Mouse (Mus musculus): ENCODE data around the gene Hoxb9. TPM values are rescaled to one million over a fixed set of nuclear protein-coding genes. Genes with fewer than 3 reads are reported as not detected.

Gene Hoxb9
- not detected in 2 replicates for polyA plus RNA-seq (2016; fragmentation: Nextera tagmentation; extraction: Ambion mirVana)

DNA sequence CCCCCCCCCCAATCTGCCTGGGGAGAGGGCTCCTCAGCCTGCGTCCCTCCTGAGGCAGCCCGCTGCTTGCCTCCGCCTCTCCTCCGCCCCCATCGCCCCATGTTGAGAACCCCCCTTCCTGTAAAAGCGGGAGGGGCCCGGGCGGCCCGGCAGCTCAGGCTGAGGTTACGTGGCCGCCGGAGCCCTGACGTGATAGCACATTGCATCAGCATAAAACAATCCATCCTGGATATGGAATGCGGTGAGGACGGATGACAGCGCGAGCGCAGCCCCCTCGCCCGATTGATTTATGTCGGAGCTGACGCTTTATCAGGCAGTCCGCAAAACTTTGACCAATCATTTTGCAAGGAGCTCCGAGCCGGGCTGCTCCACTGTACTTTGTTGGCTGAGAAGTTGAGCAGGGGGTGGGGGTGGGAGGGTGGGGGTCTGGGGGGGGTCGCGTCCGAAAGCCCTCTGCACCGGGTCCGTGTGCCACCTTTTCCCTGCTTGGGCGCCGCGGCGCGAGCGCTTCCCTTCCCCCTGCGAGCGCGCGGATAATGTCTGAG, at the start of gene Hoxb9:
TSS of gene Hoxb9 (plus strand) at position 462 of the 545 bp plus-strand sequence.
- no peak within 1 kb of the TSS for H3K27ac ChIP-seq
- peaks cover 97% of the 10 kb centered on the region for H3K27me3 ChIP-seq
- H3K9me3 ChIP-seq: no peaks in the 10 kb centered on the region
- H3K36me3 ChIP-seq (replicated peaks): no peaks in the 10 kb centered on the region
- H3K4me3 ChIP-seq (replicated peaks): 0 out of 2 replicates have a peak within 1 kb of the TSS, but pooled peaks have one; percentile 10
- ATAC-seq (ENCODE audit: low FRiP score): no peak
- 1% methylated on average over 40 of the region's 40 CpGs for WGBS
- no peak within 1 kb of the TSS for H3K9ac ChIP-seq
- H3K4me2 ChIP-seq: no peak within 1 kb of the TSS
- peaks cover 7% of the 10 kb centered on the region; the same call in 1 of the 2 replicates for H3K4me1 ChIP-seq

DNA sequence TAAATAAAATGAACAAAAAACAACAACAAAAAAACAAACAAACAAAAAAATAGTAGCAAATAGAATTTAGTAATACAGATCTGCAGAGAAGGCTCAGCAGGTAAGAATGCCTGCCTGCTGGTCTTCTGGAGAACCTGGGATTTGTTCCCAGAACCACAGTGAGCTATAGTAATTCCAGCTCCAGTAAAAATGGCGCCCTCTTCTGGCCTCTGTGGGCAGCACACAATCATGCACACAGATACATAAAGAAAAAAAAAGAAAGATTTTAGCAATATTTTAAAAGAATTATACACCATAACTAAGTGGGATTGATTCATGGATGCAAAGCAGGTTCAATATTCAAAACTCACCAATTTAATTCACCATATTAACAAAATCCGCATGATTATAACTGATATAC, 47.4 kb upstream of the Hoxb9 start:
- Histone ChIP-seq H3K36me3 (replicated peaks) (no peaks in the 10 kb centered on the region), H3K4me2 (no peak overlapping the region), H3K9ac (no peak overlapping the region), H3K27me3 (peaks cover 25% of the 10 kb centered on the region), H3K9me3 (no peaks in the 10 kb centered on the region), H3K4me3 (replicated peaks) (no peak overlapping the region), H3K4me1 (no peaks in the 10 kb centered on the region), H3K27ac (no peak overlapping the region)
- WGBS: 40% methylated on average over 2 of the region's 2 CpGs
- no peak for ATAC-seq (ENCODE audit: low FRiP score)

DNA sequence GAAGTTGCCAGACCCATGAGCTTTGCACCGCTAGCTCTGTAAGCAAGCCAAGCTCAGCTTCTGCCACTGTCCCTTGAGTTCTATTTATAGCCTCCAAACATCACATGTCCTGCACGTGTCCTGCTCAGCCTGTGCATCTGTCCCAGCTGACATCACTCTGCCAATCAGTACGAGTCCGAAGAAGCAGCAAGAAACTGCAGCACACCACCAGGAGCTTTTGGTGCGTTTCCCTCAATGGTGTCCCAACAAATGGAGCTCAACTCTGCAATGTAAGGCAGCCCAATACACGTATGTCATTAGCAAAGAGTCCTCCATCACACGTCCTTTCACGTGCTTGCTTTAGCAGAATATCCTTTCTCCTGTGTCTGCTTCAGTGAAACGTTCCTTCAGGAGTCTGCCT, 43.6 kb upstream of the Hoxb9 start:
- H3K27me3 ChIP-seq: peaks cover 32% of the 10 kb centered on the region
- H3K4me2 ChIP-seq: no peak overlapping the region
- ATAC-seq (ENCODE audit: low FRiP score): no peak
- H3K36me3 ChIP-seq (replicated peaks): no peaks in the 10 kb centered on the region
- WGBS: 86% methylated on average over 9 of the region's 9 CpGs
- H3K27ac ChIP-seq: no peak overlapping the region
- no peaks in the 10 kb centered on the region for H3K9me3 ChIP-seq
- H3K9ac ChIP-seq: no peak overlapping the region
- H3K4me3 ChIP-seq (replicated peaks): no peak overlapping the region
- no peaks in the 10 kb centered on the region for H3K4me1 ChIP-seq

DNA sequence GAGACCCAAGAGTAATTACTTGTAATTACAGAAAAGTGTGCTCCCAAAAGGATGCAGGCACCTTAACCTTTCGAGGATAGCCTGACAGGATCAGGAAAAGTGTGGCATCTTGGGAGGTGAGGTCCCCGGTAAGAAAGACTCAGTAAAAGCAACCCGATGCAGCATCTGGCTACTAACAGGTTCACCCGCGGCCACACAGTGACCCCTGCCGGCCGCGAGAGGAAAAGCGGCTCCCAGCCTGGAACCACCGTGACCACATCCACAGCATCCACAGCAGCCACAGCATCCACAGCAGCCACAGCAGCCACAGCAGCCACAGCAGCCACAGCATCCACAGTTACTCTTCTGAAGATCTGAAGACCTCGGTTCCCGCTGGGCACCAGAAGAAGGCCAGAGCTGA, 36.4 kb upstream of the Hoxb9 start:
- Histone ChIP-seq H3K4me1 (no peaks in the 10 kb centered on the region), H3K9ac (no peak overlapping the region), H3K9me3 (no peaks in the 10 kb centered on the region), H3K27ac (no peak overlapping the region), H3K4me2 (no peak overlapping the region), H3K4me3 (replicated peaks) (no peak overlapping the region), H3K27me3 (peaks cover 63% of the 10 kb centered on the region), H3K36me3 (replicated peaks) (no peaks in the 10 kb centered on the region)
- WGBS: 3% methylated on average over 12 of the region's 12 CpGs
- ATAC-seq (ENCODE audit: low FRiP score): no peak

DNA sequence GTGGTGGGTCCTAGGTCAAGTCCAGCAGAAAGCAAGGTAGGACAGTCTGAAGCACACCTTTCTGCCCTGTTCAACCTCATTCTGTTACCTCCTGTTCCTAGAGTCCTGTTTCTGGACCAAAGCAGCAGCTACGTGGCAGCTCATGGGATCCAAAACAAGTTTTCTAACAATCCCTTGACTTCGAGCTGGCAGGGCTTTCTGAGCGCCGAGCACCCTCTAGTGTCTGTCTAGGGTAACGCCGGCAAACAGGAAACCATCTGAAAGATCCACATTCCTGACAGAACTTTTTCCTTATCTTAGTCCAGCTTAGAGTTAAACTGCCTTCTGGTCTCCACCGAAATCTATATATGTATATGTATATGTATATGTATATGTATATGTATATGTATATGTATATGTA, 31.0 kb upstream of the Hoxb9 start:
- Histone ChIP-seq H3K4me1 (no peaks in the 10 kb centered on the region), H3K27me3 (peaks cover 60% of the 10 kb centered on the region), H3K27ac (no peak overlapping the region), H3K4me3 (replicated peaks) (no peak overlapping the region), H3K9ac (no peak overlapping the region), H3K4me2 (no peak overlapping the region), H3K36me3 (replicated peaks) (no peaks in the 10 kb centered on the region), H3K9me3 (no peaks in the 10 kb centered on the region)
- WGBS: 2% methylated on average over 7 of the region's 7 CpGs
- ATAC-seq (ENCODE audit: low FRiP score): no peak

DNA sequence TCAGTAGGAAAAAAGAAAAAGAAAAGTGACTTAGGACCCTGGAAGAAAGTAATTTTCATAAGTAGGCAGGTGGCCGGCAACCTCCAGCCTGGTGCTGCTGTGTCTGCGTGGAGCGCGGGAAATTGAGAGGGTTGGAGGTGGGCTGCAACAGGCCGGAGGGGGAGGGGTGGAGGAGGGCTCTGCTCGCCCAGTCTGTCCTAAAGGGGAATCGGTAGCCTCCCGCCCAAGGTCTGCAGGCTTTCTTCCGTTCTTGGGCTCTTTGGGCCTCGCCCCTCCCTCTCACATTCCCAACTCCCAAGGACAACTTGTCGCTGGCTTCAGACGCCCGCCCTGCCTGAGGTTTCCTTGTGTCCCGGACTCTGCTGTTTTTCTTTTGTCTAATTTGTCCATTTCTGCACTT, 20.4 kb upstream of the Hoxb9 start:
- H3K4me3 ChIP-seq (replicated peaks): no peak overlapping the region
- H3K4me1 ChIP-seq: no peaks in the 10 kb centered on the region
- H3K4me2 ChIP-seq: no peak overlapping the region
- no peak overlapping the region for H3K9ac ChIP-seq
- no peaks in the 10 kb centered on the region for H3K9me3 ChIP-seq
- 0% methylated on average over 14 of the region's 14 CpGs for WGBS
- ATAC-seq (ENCODE audit: low FRiP score): no peak
- peaks cover 96% of the 10 kb centered on the region for H3K27me3 ChIP-seq
- H3K27ac ChIP-seq: no peak overlapping the region
- no peaks in the 10 kb centered on the region for H3K36me3 ChIP-seq (replicated peaks)

DNA sequence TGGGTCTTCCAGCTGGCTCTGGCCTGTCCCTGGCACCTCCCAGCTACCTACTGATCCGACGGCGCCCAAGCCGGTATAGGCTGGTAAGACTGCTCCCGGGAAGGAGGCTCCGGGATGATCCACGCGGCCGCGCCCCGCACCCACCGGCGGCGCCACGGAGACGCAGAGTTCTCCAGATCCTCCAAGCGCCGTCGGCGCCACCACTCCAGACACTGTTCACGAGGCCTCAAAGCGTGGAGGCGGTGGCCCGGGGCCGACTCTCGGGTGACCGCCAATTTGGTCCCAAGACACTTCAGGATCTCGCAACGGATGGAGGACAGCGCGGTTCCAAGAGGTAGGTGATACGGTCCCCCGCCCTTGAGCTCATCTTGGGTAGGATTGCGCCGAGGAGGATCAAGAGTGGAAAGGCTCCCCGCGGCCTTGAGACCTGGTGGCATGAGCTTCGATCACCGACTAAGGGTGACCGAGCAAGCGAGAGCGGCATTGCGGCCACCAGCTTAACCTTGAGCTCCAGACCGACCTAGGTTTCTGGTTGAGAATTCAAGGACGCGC, 19.7 kb upstream of the Hoxb9 start:
- H3K36me3 ChIP-seq (replicated peaks): no peaks in the 10 kb centered on the region
- ATAC-seq (ENCODE audit: low FRiP score): no peak
- no peak overlapping the region for H3K27ac ChIP-seq
- no peak overlapping the region for H3K9ac ChIP-seq
- under 1% methylated on average over 46 of the region's 46 CpGs for WGBS
- no peaks in the 10 kb centered on the region for H3K4me1 ChIP-seq
- no peak overlapping the region for H3K4me2 ChIP-seq
- no peaks in the 10 kb centered on the region for H3K9me3 ChIP-seq
- peaks cover 98% of the 10 kb centered on the region for H3K27me3 ChIP-seq
- H3K4me3 ChIP-seq (replicated peaks): no peak overlapping the region

DNA sequence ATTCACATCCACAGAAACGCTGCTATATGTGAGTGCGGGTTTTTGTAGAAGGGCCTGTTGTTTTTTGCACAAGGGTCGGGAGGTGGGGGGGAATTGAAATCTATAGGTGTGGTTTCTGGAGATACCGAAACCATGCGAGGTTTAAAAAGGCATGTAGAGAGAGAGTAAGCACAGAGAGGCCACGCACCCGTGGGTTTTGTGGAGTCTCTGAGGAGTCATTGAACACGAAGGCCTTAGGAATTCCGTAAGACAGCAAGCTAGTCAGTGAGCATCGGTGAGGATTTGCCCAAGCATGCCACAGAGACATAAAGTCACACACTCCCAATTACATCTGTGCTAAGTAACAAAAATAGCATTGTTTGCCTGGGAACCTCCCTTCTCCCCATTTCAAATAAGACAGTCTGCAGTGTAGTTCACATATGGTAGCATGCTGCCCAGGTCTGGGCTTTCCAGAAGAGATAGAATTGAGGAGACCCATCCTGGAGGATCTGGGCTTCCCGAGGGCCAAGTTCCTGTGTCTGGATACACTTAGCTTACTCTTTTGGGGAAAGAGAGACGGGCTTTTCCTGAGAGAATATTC, 18.6 kb upstream of the Hoxb9 start:
- Histone ChIP-seq H3K9me3 (no peaks in the 10 kb centered on the region), H3K4me1 (no peaks in the 10 kb centered on the region), H3K4me2 (no peak overlapping the region), H3K27ac (no peak overlapping the region), H3K27me3 (peaks cover 100% of the 10 kb centered on the region), H3K9ac (no peak overlapping the region), H3K36me3 (replicated peaks) (no peaks in the 10 kb centered on the region), H3K4me3 (replicated peaks) (no peak overlapping the region)
- ATAC-seq (ENCODE audit: low FRiP score): no peak
- WGBS: 2% methylated on average over 12 of the region's 12 CpGs

DNA sequence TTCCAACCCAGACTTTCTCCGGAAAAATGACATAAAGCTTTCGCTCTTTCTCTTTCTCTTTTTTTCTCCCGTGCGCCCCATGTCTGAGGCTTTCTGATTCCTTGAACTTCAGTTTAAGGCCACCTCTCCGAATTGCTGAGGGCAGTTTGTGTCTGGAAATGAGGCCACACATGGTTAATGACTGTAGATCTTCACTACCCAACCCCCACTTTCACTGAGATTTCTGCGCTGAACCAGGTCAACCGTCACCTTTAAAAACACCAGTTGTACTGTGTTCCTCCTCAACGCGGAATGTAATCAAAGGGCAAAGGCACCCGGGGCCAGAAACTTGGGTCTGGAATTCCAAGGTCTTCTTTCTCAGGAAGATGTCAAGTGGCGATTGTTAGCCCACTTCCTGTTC, 17.0 kb upstream of the Hoxb9 start:
- Histone ChIP-seq H3K4me1 (no peaks in the 10 kb centered on the region), H3K27me3 (peaks cover 100% of the 10 kb centered on the region), H3K36me3 (replicated peaks) (no peaks in the 10 kb centered on the region), H3K4me3 (replicated peaks) (no peak overlapping the region), H3K9ac (no peak overlapping the region), H3K4me2 (no peak overlapping the region), H3K9me3 (no peaks in the 10 kb centered on the region), H3K27ac (no peak overlapping the region)
- 3% methylated on average over 11 of the region's 11 CpGs for WGBS
- ATAC-seq (ENCODE audit: low FRiP score): no peak

DNA sequence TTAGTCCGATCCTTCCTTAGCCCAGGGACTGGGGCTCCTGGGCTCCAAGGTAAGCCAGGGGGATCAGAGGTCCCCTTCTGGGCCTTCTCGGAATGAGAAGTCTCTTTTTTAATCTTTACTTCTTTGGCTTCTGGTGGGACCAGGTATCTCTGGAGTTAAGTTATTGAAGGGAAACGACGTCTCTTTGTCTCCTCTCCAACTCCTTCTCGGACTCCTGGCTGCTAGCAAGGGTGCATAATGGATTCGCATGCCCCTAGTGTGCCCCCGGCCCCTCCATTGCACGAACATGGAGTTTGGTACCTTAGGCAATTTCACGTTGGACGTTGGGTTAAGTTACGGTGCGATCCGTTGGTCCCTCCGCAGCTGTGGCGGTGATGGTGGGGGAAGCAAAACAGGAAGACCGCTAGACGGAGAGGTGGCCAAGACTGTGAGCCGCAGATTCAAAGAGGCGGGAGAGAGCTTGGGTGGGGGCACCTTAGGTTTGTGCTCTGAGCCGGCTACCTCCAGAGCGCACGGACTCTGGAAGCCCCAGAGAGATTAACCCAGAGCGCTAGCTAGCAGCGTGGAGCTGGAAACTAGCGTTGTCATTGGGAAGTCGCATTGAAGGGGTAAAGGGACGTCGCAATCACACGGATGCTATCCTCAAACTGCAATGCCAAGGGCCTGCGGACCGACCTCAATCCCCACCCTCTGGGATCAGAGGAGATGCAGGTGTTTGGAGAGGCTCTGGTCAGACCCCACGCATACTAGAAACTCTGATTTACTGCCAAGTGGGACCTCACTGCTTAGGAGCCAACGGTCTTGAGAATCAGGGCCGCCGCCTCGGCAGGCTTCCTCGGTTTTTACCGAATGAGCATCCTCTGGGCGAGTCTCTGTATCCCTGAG, 15.9 kb upstream of the Hoxb9 start:
- Histone ChIP-seq H3K36me3 (replicated peaks) (no peaks in the 10 kb centered on the region), H3K9ac (no peak overlapping the region), H3K4me1 (no peaks in the 10 kb centered on the region), H3K27me3 (peaks cover 100% of the 10 kb centered on the region), H3K4me2 (no peak overlapping the region), H3K9me3 (no peaks in the 10 kb centered on the region), H3K27ac (no peak overlapping the region), H3K4me3 (replicated peaks) (no peak overlapping the region)
- under 1% methylated on average over 39 of the region's 39 CpGs for WGBS
- ATAC-seq (ENCODE audit: low FRiP score): no peak

DNA sequence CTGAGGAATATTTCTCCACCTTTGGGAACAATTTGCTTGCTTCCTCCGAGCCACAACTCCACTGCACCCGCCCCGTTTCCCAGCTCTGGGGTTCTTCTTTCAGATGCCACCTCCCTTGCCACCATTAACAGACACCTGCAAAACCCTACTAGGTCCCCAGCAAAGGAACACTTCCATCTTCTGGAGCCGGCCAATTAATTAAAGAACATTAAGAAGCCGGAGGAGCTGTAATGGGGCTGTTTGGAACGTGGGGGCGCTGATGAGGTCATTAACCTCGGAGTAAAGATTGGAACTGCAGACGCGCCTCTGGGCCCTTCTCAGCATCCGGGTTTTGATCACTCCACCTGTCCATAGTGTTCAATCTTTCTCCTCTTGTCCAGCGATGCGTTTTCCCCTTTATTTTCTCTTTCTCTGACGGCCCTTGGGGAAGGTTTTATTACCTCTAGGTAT, 15.2 kb upstream of the Hoxb9 start:
- Histone ChIP-seq H3K9ac (no peak overlapping the region), H3K27me3 (peaks cover 100% of the 10 kb centered on the region), H3K4me1 (no peaks in the 10 kb centered on the region), H3K27ac (no peak overlapping the region), H3K4me3 (replicated peaks) (no peak overlapping the region), H3K9me3 (no peaks in the 10 kb centered on the region), H3K4me2 (no peak overlapping the region), H3K36me3 (replicated peaks) (no peaks in the 10 kb centered on the region)
- no peak for ATAC-seq (ENCODE audit: low FRiP score)
- 2% methylated on average over 14 of the region's 14 CpGs for WGBS

DNA sequence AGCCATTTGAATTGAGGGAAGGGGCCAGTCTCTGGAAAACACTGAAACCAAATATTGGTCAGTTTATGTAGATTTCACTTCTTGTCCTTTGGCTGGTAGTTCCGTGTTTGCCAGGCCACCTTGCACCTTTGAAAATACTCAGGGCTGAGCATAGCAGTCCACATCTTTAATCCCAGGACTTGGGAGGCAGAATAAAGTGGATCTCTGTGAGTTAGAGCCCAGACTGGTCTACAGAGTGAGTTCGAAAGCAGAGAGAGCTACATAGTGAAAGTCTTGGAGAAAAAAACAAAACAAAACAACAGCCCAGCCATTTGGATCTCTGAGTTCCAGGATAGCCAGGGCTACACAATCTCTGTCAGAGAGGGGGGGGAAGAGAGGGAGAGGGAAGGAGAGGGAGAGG, 14.1 kb upstream of the Hoxb9 start:
- Histone ChIP-seq H3K36me3 (replicated peaks) (no peaks in the 10 kb centered on the region), H3K9ac (no peak overlapping the region), H3K4me2 (no peak overlapping the region), H3K4me1 (no peaks in the 10 kb centered on the region), H3K9me3 (no peaks in the 10 kb centered on the region), H3K27ac (no peak overlapping the region), H3K27me3 (peaks cover 100% of the 10 kb centered on the region), H3K4me3 (replicated peaks) (no peak overlapping the region)
- no peak for ATAC-seq (ENCODE audit: low FRiP score)
- WGBS: 16% methylated on average over 2 of the region's 2 CpGs

All from forebrain, embryonic 12.5 days (tissue).